Mouse (Mus musculus) midbrain, embryonic 14.5 days (tissue): ENCODE data around the gene Fkbp2. TPM values are rescaled to one million over a fixed set of nuclear protein-coding genes. Genes with fewer than 3 reads are reported as not detected.
A peak's percentile ranks its signal among the peaks of the same experiment; 100 is the strongest.

Source experiments
- ATAC-seq: fragments of 200-750 bp; cut with Nextera tagmentation; 2 replicates; pipeline ENCODE4 v1.8.0; 2017; ENCODE audit warnings: moderate number of reproducible peaks, moderate library complexity; ENCODE audit not compliant: low FRiP score, low TSS enrichment
- DNase-seq: peaks from one replicate; pipeline ENCODE4 v3.0.0-alpha.2; 2015
- H3K27ac ChIP-seq: fragments of 300-500 bp; sonication (generic); replicated peaks from 2 replicates; pipeline ENCODE4 v1.5.1; 2014; ENCODE audit warnings: mild to moderate bottlenecking, low read depth, low read length, moderate library complexity
- H3K27me3 ChIP-seq: fragments of 300-500 bp; sonication (generic); 2 replicates; pipeline ENCODE4 v1.6.1; 2014; ENCODE audit warnings: low read length, control low read depth, mixed read lengths; ENCODE audit not compliant: control insufficient read depth, insufficient read depth
- H3K36me3 ChIP-seq: fragments of 300-500 bp; sonication (generic); 2 replicates; pipeline ENCODE4 v1.6.1; 2014; ENCODE audit warnings: low read length, control low read depth; ENCODE audit not compliant: control insufficient read depth, insufficient read depth
- H3K4me1 ChIP-seq: fragments of 300-500 bp; sonication (generic); 2 replicates; pipeline ENCODE4 v1.6.1; 2014; ENCODE audit warnings: mild to moderate bottlenecking, antibody characterized with exemption, low read length, control low read depth; ENCODE audit not compliant: control insufficient read depth, insufficient read depth
- H3K4me2 ChIP-seq: fragments of 300-500 bp; sonication (generic); 2 replicates; pipeline ENCODE4 v1.6.1; 2014; ENCODE audit warnings: mild to moderate bottlenecking, low read length, moderate library complexity
- H3K4me3 ChIP-seq: fragments of 300-500 bp; sonication (generic); replicated peaks from 2 replicates; pipeline ENCODE4 v1.5.1; 2014; ENCODE audit warnings: low read depth, low read length
- H3K9ac ChIP-seq: fragments of 300-500 bp; sonication (generic); replicated peaks from 2 replicates; pipeline ENCODE4 v1.6.1; 2014; ENCODE audit warnings: mild to moderate bottlenecking, low read length, moderate library complexity
- H3K9me3 ChIP-seq: fragments of 300-500 bp; sonication (generic); 2 replicates; pipeline ENCODE4 v1.6.1; 2016; ENCODE audit warnings: low read length, control low read depth, mixed read lengths; ENCODE audit not compliant: control insufficient read depth
- WGBS: fragments of 180-500 bp; shearing (Covaris S2); extraction: QIAGEN DNeasy Blood & Tissue Kit; methylation state at CpG from one replicate; pipeline ENCODE4 v1.1.7; 2014; 5-methylcytosine and 5-hydroxymethylcytosine counted together
- polyA plus RNA-seq: library from polyadenylated mRNA; unstranded; fragments of >200 nt; fragmentation: Nextera tagmentation; extraction: Ambion mirVana; gene quantifications from 2 replicates; pipeline ENCODE4 v1.2.1, GENCODE M21; 2014

Gene Fkbp2
- polyA plus RNA-seq, 1 experiment from 2014 or later, result 73.8 TPM

DNA sequence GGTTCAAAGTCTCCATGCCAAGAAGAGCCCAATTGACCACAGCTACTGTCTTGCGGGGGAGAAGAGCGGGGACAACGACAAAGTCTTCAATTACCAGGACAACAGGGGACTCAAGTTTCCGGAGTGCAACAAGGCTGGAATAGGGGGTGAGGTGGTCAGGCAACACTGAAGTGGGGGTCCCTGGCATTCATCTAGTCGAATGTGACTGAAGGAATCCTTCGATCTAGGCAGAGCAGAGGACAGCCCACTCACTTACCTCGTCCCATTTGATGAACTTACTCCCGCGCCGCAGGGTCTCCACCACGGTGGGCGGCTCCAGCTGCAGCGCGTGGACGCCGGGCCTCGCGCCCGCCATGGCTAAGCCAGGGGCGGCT lies 11.0 kb downstream of the Fkbp2 start:
- H3K4me2 ChIP-seq, result peak overlapping the region; percentile 46
- H3K36me3 ChIP-seq, result no peaks in the 10 kb centered on the region
- H3K27me3 ChIP-seq, result peaks cover 20% of the 10 kb centered on the region
- peaks cover 12% of the 10 kb centered on the region for H3K4me1 ChIP-seq
- H3K9me3 ChIP-seq, result no peaks in the 10 kb centered on the region
- ATAC-seq, result no peak
- WGBS, result under 1% methylated on average over 20 of the region's 20 CpGs
- DNase-seq, result no peak
- peak overlapping the region; percentile 28 for H3K4me3 ChIP-seq
- no peak overlapping the region; the same call in 1 of the 2 replicates for H3K9ac ChIP-seq
- no peak overlapping the region for H3K27ac ChIP-seq

GRCm38 (mm10) chr19:6968491-6969271 lies 11.6 kb downstream of the Fkbp2 start:
- Histone ChIP-seq H3K4me3 (peak overlapping the region; percentile 28), H3K36me3 (no peaks in the 10 kb centered on the region), H3K27me3 (peaks cover 20% of the 10 kb centered on the region), H3K9ac (no peak overlapping the region), H3K27ac (no peak overlapping the region), H3K9me3 (no peaks in the 10 kb centered on the region), H3K4me1 (peaks cover 12% of the 10 kb centered on the region), H3K4me2 (peak overlapping the region; percentile 46)
- ATAC-seq, result no peak
- no peak for DNase-seq
- 15% methylated on average over 15 of the region's 15 CpGs for WGBS

DNA sequence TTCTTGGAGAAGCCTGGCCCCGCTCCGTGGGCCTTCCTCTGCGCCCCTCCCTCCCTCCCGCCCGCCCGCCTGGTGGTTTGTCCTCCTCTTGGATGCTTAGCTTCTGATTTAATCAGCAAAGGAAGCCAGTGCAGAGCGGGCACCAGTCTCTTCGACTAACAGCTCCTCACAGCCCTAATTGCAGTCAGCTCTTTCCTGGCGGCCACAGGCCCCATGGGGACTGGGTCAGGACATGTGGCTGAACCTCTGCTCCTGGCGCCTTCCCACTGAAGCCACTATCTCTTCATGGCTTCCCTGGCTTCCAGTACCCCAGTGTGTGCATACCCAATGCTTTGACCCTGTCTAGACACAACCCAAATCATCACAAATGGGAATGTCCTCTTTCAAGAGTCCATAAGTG lies 23.8 kb downstream of the Fkbp2 start:
- H3K9ac ChIP-seq, result no peak overlapping the region
- DNase-seq, result no peak
- 0 out of 2 replicates have a peak, but pooled peaks cover 4% of the 10 kb centered on the region for H3K36me3 ChIP-seq
- H3K4me2 ChIP-seq, result no peak overlapping the region
- no peak for ATAC-seq
- H3K9me3 ChIP-seq, result no peaks in the 10 kb centered on the region
- 79% methylated on average over 10 of the region's 10 CpGs for WGBS
- no peak overlapping the region for H3K4me3 ChIP-seq
- peaks cover 13% of the 10 kb centered on the region for H3K4me1 ChIP-seq
- H3K27me3 ChIP-seq, result no peaks in the 10 kb centered on the region
- no peak overlapping the region for H3K27ac ChIP-seq

- Histone ChIP-seq H3K9ac (no peak overlapping the region), H3K4me2 (no peak overlapping the region), H3K4me3 (no peak overlapping the region), H3K9me3 (no peaks in the 10 kb centered on the region), H3K36me3 (0 out of 2 replicates have a peak, but pooled peaks cover 4% of the 10 kb centered on the region), H3K27ac (no peak overlapping the region), H3K27me3 (no peaks in the 10 kb centered on the region), H3K4me1 (peaks cover 13% of the 10 kb centered on the region)
- DNase-seq (no peak), ATAC-seq (no peak)
- WGBS, result 88% methylated on average over 7 of the region's 7 CpGs
Measured at GRCm38 (mm10) chr19:6955424-6955823, 24.9 kb downstream of the Fkbp2 start.

GRCm38 (mm10) chr19:6954046-6954445 lies 26.3 kb downstream of the Fkbp2 start:
- H3K27ac ChIP-seq, result no peak overlapping the region
- WGBS, result 60% methylated on average over 9 of the region's 9 CpGs

GRCm38 (mm10) chr19:6952712-6953037 lies 27.6 kb downstream of the Fkbp2 start:
- WGBS, result 34% methylated on average over 3 of the region's 3 CpGs
- H3K4me1 ChIP-seq, result peaks cover 20% of the 10 kb centered on the region
- ATAC-seq (no peak), DNase-seq (no peak)
- 0 out of 2 replicates have a peak, but pooled peaks cover 6% of the 10 kb centered on the region for H3K36me3 ChIP-seq
- no peaks in the 10 kb centered on the region for H3K9me3 ChIP-seq
- peak overlapping the region; percentile 84 for H3K27ac ChIP-seq
- H3K27me3 ChIP-seq, result no peaks in the 10 kb centered on the region
- H3K4me2 ChIP-seq, result peak overlapping the region; percentile 97
- no peak overlapping the region; the same call in 1 of the 2 replicates for H3K4me3 ChIP-seq
- H3K9ac ChIP-seq, result peak overlapping the region; percentile 69; the same call in 1 of the 2 replicates

More at GRCm38 (mm10) chr19:6954046-6954445, 26.3 kb downstream of the Fkbp2 start:
- ATAC-seq, result no peak
- Histone ChIP-seq H3K4me2 (no peak overlapping the region), H3K36me3 (0 out of 2 replicates have a peak, but pooled peaks cover 4% of the 10 kb centered on the region), H3K9ac (no peak overlapping the region), H3K9me3 (no peaks in the 10 kb centered on the region), H3K4me1 (peaks cover 20% of the 10 kb centered on the region), H3K27me3 (no peaks in the 10 kb centered on the region), H3K4me3 (no peak overlapping the region)
- no peak for DNase-seq

GRCm38 (mm10) chr19:6951994-6952711 lies 28.1 kb downstream of the Fkbp2 start:
- Histone ChIP-seq H3K27me3 (no peaks in the 10 kb centered on the region), H3K9ac (peak overlapping the region; percentile 69), H3K9me3 (no peaks in the 10 kb centered on the region), H3K27ac (peak overlapping the region; percentile 84), H3K4me3 (peak overlapping the region; percentile 50), H3K36me3 (0 out of 2 replicates have a peak, but pooled peaks cover 6% of the 10 kb centered on the region), H3K4me1 (peaks cover 20% of the 10 kb centered on the region), H3K4me2 (peak overlapping the region; percentile 97)
- ATAC-seq, result peak; percentile 17; the same call in 1 of the 2 replicates
- 3% methylated on average over 31 of the region's 31 CpGs for WGBS
- DNase-seq, result peak; percentile 67

GRCm38 (mm10) chr19:6951381-6951968 lies 28.8 kb downstream of the Fkbp2 start:
- H3K27ac ChIP-seq, result peak overlapping the region; percentile 84
- WGBS, result under 1% methylated on average over 35 of the region's 35 CpGs
- peak overlapping the region; percentile 50 for H3K4me3 ChIP-seq
- peak; percentile 95 for DNase-seq
- H3K9me3 ChIP-seq, result no peaks in the 10 kb centered on the region
- peaks cover 20% of the 10 kb centered on the region for H3K4me1 ChIP-seq
- H3K36me3 ChIP-seq, result 0 out of 2 replicates have a peak, but pooled peaks cover 6% of the 10 kb centered on the region
- peak overlapping the region; percentile 97 for H3K4me2 ChIP-seq
- ATAC-seq, result peak; percentile 79
- H3K9ac ChIP-seq, result peak overlapping the region; percentile 69
- no peaks in the 10 kb centered on the region for H3K27me3 ChIP-seq
